Mouse (Mus musculus) heart, adult 8-10 months (tissue): ENCODE measurements around the gene Fktn. TPM values are rescaled to one million over a fixed set of nuclear protein-coding genes. Genes with fewer than 3 reads are reported as not detected.
"Not testable (repeated sequence)": the region's sequence is repeated elsewhere in the genome, so short reads cannot be mapped to it uniquely, and the experiment has no call there.

Experiments used
- DNase-seq: peaks from one replicate; pipeline ENCODE4 v3.0.0; 2022; ENCODE audit warnings: low spot score
- total RNA-seq, 4 experiments: library from RNA; stranded (reverse); gene quantifications; 2 replicates each; pipeline ENCODE4 v1.2.4; 2022

Fktn gene
- total RNA-seq, result 10 to 100 TPM; 18.9 to 23.4 (median 21.5) TPM

- DNase-seq, result no peak
Measured at GRCm38 (mm10) chr4:53713704-53714050, at the start of gene Fktn. Fktn (plus strand) TSS chr4:53713998.

GRCm38 (mm10) chr4:53682092-53682491, 31.7 kb upstream of the Fktn start:
- no peak for DNase-seq

GRCm38 (mm10) chr4:53688965-53689364, 24.8 kb upstream of the Fktn start:
- DNase-seq, result no peak

GRCm38 (mm10) chr4:53691418-53691817, 22.4 kb upstream of the Fktn start:
- DNase-seq, result no peak

- DNase-seq, result not testable (repeated sequence)
Measured at GRCm38 (mm10) chr4:53709166-53709565, 4.6 kb upstream of the Fktn start.

GRCm38 (mm10) chr4:53710021-53710420, 3.8 kb upstream of the Fktn start:
- DNase-seq, result no peak

GRCm38 (mm10) chr4:53710555-53711328, 3.1 kb upstream of the Fktn start:
- DNase-seq, result no peak

- DNase-seq, result peak; percentile 89
Measured at GRCm38 (mm10) chr4:53714051-53714814, 435 bp downstream of the Fktn start.

GRCm38 (mm10) chr4:53715977-53716376, 2.2 kb downstream of the Fktn start:
- no peak for DNase-seq

- no peak for DNase-seq
Measured at GRCm38 (mm10) chr4:53717546-53717945, 3.7 kb downstream of the Fktn start.

GRCm38 (mm10) chr4:53718261-53718660, 4.5 kb downstream of the Fktn start:
- no peak for DNase-seq

GRCm38 (mm10) chr4:53722506-53722905, 8.7 kb downstream of the Fktn start:
- DNase-seq, result no peak

GRCm38 (mm10) chr4:53726100-53726499, 12.3 kb downstream of the Fktn start:
- DNase-seq, result not testable (repeated sequence)

- no peak for DNase-seq
Measured at GRCm38 (mm10) chr4:53728121-53728520, 14.3 kb downstream of the Fktn start.

- DNase-seq, result peak; percentile 46
Measured at GRCm38 (mm10) chr4:53738956-53739616, 25.3 kb downstream of the Fktn start.

GRCm38 (mm10) chr4:53749831-53750230, 36.0 kb downstream of the Fktn start:
- DNase-seq, result no peak

GRCm38 (mm10) chr4:53750391-53751120, 36.8 kb downstream of the Fktn start:
- no peak for DNase-seq

GRCm38 (mm10) chr4:53757030-53757429, 43.2 kb downstream of the Fktn start:
- DNase-seq, result no peak

- DNase-seq, result no peak
Measured at GRCm38 (mm10) chr4:53758764-53759163, 45.0 kb downstream of the Fktn start.

GRCm38 (mm10) chr4:53759678-53760077, 45.9 kb downstream of the Fktn start:
- DNase-seq, result no peak

GRCm38 (mm10) chr4:53762501-53762900, 48.7 kb downstream of the Fktn start:
- DNase-seq, result no peak
